Mouse (Mus musculus): ENCODE data around the gene Slc38a6.

- TF ChIP-seq MAFK (IDR thresholded peaks at IDR 0.05; ENCODE audit: borderline replicate concordance, low read depth, low read length) (no peak), SIN3A (IDR thresholded peaks at IDR 0.05; ENCODE audit: low read length) (no peak), GATA1 (IDR thresholded peaks at IDR 0.05; ENCODE audit: low read depth, low read length) (no peak), CTCF (IDR thresholded peaks at IDR 0.05 in 2 of 3, conservative IDR thresholded peaks at IDR 0.05 in 1 of 3; ENCODE audit: control insufficient read depth in 1 of 3, insufficient read depth in 1 of 3, low read depth in 2 of 3, low read length in 3 of 3, poor library complexity in 1 of 3, severe bottlenecking in 1 of 3) (no peak), CHD1 (IDR thresholded peaks at IDR 0.05; ENCODE audit: low read depth, low read length) (no peak), POLR2A (IDR thresholded peaks at IDR 0.05; ENCODE audit: control insufficient read depth in 1 of 2, insufficient read depth in 1 of 2, low read depth in 1 of 2, low read length in 2 of 2, poor library complexity in 1 of 2) (no peak), EP300 (IDR thresholded peaks at IDR 0.05; ENCODE audit: low read depth in 1 of 2, low read length in 2 of 2) (no peak), TAL1 (IDR thresholded peaks at IDR 0.05; ENCODE audit: low read length) (no peak), GABPA (IDR thresholded peaks at IDR 0.05; ENCODE audit: low read depth, low read length) (no peak), BHLHE40 (IDR thresholded peaks at IDR 0.05; ENCODE audit: borderline replicate concordance, low read depth, low read length) (no peak), USF2 (IDR thresholded peaks at IDR 0.05; ENCODE audit: borderline replicate concordance in 1 of 2, insufficient read depth in 1 of 2, low read depth in 1 of 2, low read length in 2 of 2) (no peak), MYC (IDR thresholded peaks at IDR 0.05; ENCODE audit: low read depth, low read length) (no peak), KAT2A (conservative IDR thresholded peaks at IDR 0.05; ENCODE audit: low read depth, low read length) (no peak)
These were observed 76.8 kb downstream of the Slc38a6 start for GRCm38 (mm10) chr12:73363401-73363800.
